Mouse (Mus musculus) heart, adult 2 months (tissue): ENCODE measurements at regions not wholly inside any gene's neighbourhood (a gene's known extent, or its start where the extent isn't known, plus 50 kb on each side); places are given as distances from the start of the nearest gene placed in this dataset.

Experiments used
- CTCF ChIP-seq: fragments of 200-600 bp; IDR thresholded peaks from 2 replicates; pipeline ENCODE4 v1.8.1; 2022; ENCODE audit warnings: antibody characterized with exemption, mild to moderate bottlenecking, moderate library complexity
- EP300 ChIP-seq: fragments of 200-500 bp; IDR thresholded peaks from 2 replicates; pipeline ENCODE4 v1.6.1; 2011; ENCODE audit warnings: low read depth, low read length, control low read depth; ENCODE audit not compliant: insufficient read depth
- POLR2A ChIP-seq: fragments of 200-500 bp; IDR thresholded peaks from 2 replicates; pipeline ENCODE4 v1.6.1; 2011; ENCODE audit warnings: mild to moderate bottlenecking, low read depth, low read length, control low read depth; ENCODE audit not compliant: insufficient read depth

DNA sequence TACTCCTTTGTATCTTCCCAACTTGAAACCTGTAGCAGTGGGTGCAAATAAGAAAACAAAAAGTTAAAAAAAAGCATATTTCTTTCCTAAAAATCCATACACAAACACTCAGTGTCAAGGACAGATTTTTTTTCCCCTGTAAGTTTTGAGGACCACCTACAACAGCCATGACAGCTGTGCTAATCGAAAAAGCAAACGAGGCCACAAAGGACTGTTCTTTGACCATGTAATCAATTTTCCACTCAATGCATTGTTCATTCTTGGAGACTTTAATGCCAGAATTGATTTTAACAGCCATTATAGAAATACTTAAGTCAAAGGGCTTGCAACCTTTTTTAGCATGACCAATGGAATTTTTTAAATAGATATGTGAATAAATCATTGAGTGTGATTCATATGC is 286.1 kb downstream of the Rpl36a-ps1 start:
- TF ChIP-seq POLR2A, result no peak
- no peak for TF ChIP-seq CTCF
- TF ChIP-seq EP300, result no peak
